Mouse (Mus musculus) lung, adult 2 months (tissue): ENCODE measurements at regions not wholly inside any gene's neighbourhood (a gene's known extent, or its start where the extent isn't known, plus 50 kb on each side); places are given as distances from the start of the nearest gene placed in this dataset.

Experiments
- CTCF ChIP-seq: fragments of 200-500 bp; IDR thresholded peaks from 2 replicates; pipeline ENCODE4 v1.5.1; 2011; ENCODE audit warnings: mild to moderate bottlenecking, low read length, control low read depth; ENCODE audit not compliant: insufficient read depth
- POLR2A ChIP-seq: fragments of 200-500 bp; IDR thresholded peaks from 2 replicates; pipeline ENCODE4 v1.6.1; 2011; ENCODE audit warnings: low read depth, mild to moderate bottlenecking, control low read depth, low read length, borderline replicate concordance; ENCODE audit errors: extremely low read depth

- no peak for TF ChIP-seq CTCF
- no peak for TF ChIP-seq POLR2A
These were observed 246.1 kb upstream of the A1bg start for GRCm38 (mm10) chr15:61168842-61169416.
